Mouse (Mus musculus) erythroblast, adult 5-6 weeks (primary cell): ENCODE data around the gene Olfr266. TPM values are rescaled to one million over a fixed set of nuclear protein-coding genes. Genes with fewer than 3 reads are reported as not detected.

Source experiments
- ATAC-seq: replicated peaks from 2 replicates; pipeline ENCODE4 v1.8.0; 2016; ENCODE audit warnings: moderate number of reproducible peaks, mild to moderate bottlenecking, moderate TSS enrichment, inconsistent platforms; ENCODE audit not compliant: poor library complexity, low FRiP score, severe bottlenecking
- total RNA-seq, 2 experiments: library from RNA; stranded (forward) in 1 of 2; stranded (reverse) in 1 of 2; fragments of 150-400 nt in 1 of 2; fragments of 200-764, 138-1000 nt in 1 of 2; gene quantifications; 2 replicates each; pipeline versions ENCODE4 v1.2.3 to v1.2.4; 2015 to 2017; ENCODE audit warnings: low replicate concordance in 2 of 2

Olfr266 gene
- total RNA-seq (2015; ENCODE audit: low replicate concordance): not detected in 2 replicates
- not detected in 2 replicates for total RNA-seq (2017; ENCODE audit: low replicate concordance)

GRCm38 (mm10) chr3:106826187-106826586 is at the start of gene Olfr266:
Olfr266 (minus strand) TSS chr3:106826287.
- no peak for ATAC-seq

DNA sequence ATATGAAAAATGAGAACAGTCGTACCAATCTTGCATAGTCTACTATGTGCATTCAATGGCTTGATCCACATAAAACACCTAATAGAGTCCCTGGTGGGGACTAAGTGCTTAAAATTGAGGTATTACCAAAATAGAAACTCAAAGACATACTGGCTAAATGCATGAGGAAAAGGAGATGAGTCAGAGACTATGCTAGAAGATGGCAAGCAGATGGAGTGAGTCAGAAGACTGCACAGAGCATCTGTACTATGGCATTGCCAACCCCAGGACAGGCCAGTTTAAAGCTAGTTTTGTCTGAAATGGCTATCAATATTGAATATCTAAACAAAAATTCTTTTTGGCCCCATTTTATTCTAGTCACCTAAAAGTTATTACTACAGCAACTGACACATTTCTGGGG is 49.5 kb upstream of the Olfr266 start:
- ATAC-seq: no peak

- no peak for ATAC-seq
These were observed 46.8 kb upstream of the Olfr266 start for GRCm38 (mm10) chr3:106872893-106873292.

GRCm38 (mm10) chr3:106832107-106832506 is 6.0 kb upstream of the Olfr266 start:
- no peak for ATAC-seq

DNA sequence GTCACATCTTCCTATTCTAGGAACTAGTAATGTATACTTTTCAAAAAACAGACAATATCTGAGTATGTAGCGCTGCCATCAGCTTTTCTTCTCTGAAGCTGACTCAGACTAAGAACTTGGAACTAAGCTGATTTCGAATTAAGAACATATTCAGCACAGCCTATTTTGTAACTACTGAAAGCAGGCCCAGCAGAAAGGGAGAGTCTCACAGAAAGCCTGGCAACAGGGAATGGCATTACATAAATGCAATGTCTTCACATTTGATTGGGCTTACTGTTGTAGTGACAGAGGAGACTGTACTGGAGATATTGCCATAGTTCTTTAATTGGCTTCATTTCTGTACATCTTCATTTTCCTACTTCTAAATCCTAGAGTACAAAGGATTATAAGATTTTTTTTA is 8.4 kb downstream of the Olfr266 start:
- no peak for ATAC-seq

DNA sequence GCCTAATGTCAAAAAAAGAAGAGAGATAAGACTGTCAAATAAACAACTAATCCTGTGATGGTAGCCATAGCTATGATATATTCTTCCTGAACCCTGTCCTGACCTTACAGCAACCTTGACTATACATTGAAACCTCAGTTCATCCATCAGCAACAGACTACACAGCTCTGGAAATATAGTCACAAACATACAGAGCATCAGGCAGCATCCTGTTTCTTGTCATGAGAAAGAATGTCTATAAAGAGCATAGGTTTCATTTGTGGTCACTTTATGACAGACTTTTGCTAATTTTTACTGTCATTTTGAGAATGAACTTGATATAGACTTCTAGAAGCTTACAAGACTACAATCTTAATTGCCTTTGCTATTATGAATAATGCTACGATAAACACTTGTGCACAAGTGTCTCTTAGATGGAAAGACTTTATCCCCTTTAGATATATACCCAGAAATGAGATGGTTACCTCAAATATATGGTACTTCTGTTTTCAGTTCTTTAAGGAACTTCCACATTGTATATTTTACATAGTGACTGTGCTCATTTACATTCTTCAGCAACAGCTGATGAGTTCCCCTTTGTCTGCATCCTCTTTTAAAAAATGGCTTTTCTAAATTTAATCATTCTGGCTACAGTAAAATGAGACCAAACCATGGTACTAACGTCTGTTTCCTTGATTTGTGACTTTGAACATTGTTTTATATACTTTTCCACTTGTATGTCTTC is 17.0 kb downstream of the Olfr266 start:
- no peak for ATAC-seq

- ATAC-seq: no peak
These were observed 28.0 kb downstream of the Olfr266 start for GRCm38 (mm10) chr3:106798079-106798478.

DNA sequence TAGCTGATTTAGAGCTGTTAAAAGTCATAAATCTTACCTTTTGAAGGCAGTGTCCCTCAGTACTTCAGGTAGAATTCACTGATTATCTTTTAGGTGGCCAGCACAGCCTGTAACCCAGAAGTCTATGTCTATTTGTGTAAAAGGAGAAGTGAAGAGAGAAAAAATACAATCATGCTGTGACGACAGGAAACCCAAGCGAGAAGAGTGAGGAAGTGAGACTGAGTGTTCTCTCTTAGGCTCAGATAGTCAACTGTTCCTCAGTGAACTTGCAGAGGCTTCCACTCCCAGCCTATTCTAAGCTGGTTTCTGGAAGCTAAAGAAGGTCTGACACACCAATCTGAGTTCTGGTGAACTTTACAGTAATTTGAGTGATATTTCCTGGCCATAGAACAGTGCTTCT is 36.2 kb downstream of the Olfr266 start, which contains the start of gene Cd53:
Gene Cd53, minus strand, starts transcription at position 220 of the 400 bp plus-strand sequence.
- ATAC-seq: no peak

GRCm38 (mm10) chr3:106788440-106788887 is 37.6 kb downstream of the Olfr266 start:
- ATAC-seq: no peak

GRCm38 (mm10) chr3:106787972-106788371 is 38.1 kb downstream of the Olfr266 start:
- ATAC-seq: no peak

GRCm38 (mm10) chr3:106785130-106785529 is 41.0 kb downstream of the Olfr266 start:
- ATAC-seq: no peak

- ATAC-seq: no peak
These were observed 54.3 kb downstream of the Olfr266 start for GRCm38 (mm10) chr3:106771834-106772233.

Other genes with a start within 250 kb of the Olfr266 start
- gene Lrif1, start 141.3 kb downstream of the Olfr266 start, total RNA-seq (2015; ENCODE audit: low replicate concordance): 12.3 and 17.8 TPM in 2 replicates
- gene Lrif1, start 141.3 kb downstream of the Olfr266 start, total RNA-seq (2017; ENCODE audit: low replicate concordance): 12.3 and 19.3 TPM in 2 replicates
- 92.4 and 144 TPM in 2 replicates for gene Cd53, start 36.1 kb downstream of the Olfr266 start, total RNA-seq (2015; ENCODE audit: low replicate concordance)
- 63.4 and 78.7 TPM in 2 replicates for gene Cd53, start 36.1 kb downstream of the Olfr266 start, total RNA-seq (2017; ENCODE audit: low replicate concordance)
- 4.4 TPM in 1 of 2 replicates, not detected in the other for gene Kcna3, start 209.9 kb upstream of the Olfr266 start, total RNA-seq (2015; ENCODE audit: low replicate concordance)
- gene Kcna3, start 209.9 kb upstream of the Olfr266 start, total RNA-seq (2017; ENCODE audit: low replicate concordance): 1.5 and 1.7 TPM in 2 replicates